Mouse (Mus musculus) lung, postnatal 0 days (tissue): ENCODE results near the gene Cgrrf1.

Experiments used
- CTCF ChIP-seq: IDR thresholded peaks from 2 replicates; pipeline ENCODE4 v1.5.1; 2016; ENCODE audit warnings: antibody characterized with exemption, mild to moderate bottlenecking
- EP300 ChIP-seq: IDR thresholded peaks from 2 replicates; pipeline ENCODE4 v1.6.1; 2016; ENCODE audit warnings: antibody characterized with exemption, mild to moderate bottlenecking, control low read depth

DNA sequence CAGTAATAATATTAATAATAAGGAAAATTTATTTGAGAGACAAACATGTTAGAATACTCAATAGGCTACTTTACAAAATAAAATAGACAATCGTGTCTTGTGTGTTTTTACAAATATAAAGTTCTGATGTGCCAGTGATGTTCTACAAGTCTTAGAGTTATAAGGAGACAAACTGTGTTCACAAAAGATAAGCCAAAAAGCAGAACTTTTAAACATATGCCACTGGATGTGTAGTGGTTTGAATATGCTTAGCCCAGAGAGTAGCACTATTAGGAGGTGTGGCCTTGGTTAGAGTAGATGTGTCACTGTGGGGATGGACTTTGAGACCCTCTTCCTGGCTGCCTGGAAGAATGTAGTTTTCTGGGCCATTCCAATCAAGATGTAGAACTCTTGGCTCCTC, 17.8 kb downstream of the Cgrrf1 start:
- TF ChIP-seq CTCF, result no peak
- TF ChIP-seq EP300, result no peak
